Mouse (Mus musculus) small intestine, adult 2 months (tissue): ENCODE data around the gene Olfr331.

Experiments
- CTCF ChIP-seq: fragments of 200-500 bp; IDR thresholded peaks from 2 replicates; pipeline ENCODE4 v1.5.1; 2012; ENCODE audit warnings: low read depth, mild to moderate bottlenecking, control low read depth, inconsistent platforms, low read length, moderate library complexity, mixed read lengths; ENCODE audit not compliant: insufficient replicate concordance, insufficient read length; ENCODE audit errors: extremely low read depth
- POLR2A ChIP-seq: fragments of 200-500 bp; IDR thresholded peaks from 2 replicates; pipeline ENCODE4 v1.6.1; 2012; ENCODE audit warnings: low read depth, mild to moderate bottlenecking, control low read depth, inconsistent platforms, low read length, moderate library complexity

- TF ChIP-seq CTCF, result no peak
- no peak for TF ChIP-seq POLR2A
These were observed 48.8 kb downstream of the Olfr331 start for GRCm38 (mm10) chr11:58453592-58453991.
